Mouse (Mus musculus) ovary, postnatal 14 days (tissue): ENCODE results near the gene Nfkb2.

Experiments used
- DNase-seq: peaks from one replicate; pipeline ENCODE4 v3.0.0; 2022; ENCODE audit warnings: low spot score

Nfkb2 gene

DNA sequence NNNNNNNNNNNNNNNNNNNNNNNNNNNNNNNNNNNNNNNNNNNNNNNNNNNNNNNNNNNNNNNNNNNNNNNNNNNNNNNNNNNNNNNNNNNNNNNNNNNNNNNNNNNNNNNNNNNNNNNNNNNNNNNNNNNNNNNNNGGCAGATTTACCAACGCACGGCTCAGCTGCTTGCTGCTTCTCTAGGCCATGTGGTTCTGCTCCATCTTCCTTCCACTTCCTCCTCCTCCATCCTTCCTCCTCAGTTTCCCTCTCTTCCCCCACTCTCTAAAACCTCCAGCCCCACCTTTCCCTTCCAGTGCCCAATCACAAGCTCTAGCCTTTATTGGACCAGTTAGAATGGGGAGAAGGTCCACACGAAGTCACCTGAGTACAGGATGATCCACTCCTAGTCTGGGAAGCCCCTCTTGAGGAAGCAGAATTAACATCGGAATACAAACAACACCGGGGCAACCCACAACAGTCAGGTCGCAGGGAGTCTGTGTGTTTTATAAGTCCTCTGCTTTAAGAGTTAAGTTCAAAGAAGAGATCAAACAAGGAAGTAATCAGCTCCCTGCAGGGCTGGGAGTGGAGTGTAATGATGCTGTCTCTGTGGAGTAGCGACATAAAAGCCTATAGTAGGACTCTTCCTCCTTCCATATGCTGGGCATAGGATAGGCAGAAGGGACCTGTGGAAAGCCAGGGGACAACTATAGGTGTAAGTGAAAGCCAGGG, 40.7 kb downstream of the Nfkb2 start:
- DNase-seq = no peak

GRCm38 (mm10) chr19:46347146-46347545, 43.0 kb downstream of the Nfkb2 start:
- DNase-seq = no peak

- DNase-seq = no peak
Measured at GRCm38 (mm10) chr19:46347936-46348668, 44.0 kb downstream of the Nfkb2 start.

- peak; percentile 63 for DNase-seq
Measured at GRCm38 (mm10) chr19:46348761-46349458, 44.8 kb downstream of the Nfkb2 start.

DNA sequence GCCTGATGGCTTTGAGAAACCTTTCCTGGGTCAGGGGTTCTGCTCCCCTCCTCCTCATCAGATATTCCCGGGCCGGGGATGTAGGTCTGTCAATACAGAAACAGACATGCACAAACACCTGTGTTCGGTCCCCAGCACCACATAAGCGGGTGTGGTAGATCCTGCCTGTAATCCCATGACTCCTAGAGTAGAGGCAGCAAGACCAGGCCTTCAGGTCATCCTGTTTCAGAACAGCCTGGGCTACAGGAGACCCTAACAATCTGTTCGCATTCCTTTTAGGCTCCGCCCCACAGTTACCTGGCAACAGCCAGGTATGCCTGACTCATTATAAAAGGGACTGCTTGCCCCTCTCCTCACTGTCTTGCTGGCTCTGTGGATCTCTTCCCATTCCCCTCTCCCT, 45.4 kb downstream of the Nfkb2 start:
- DNase-seq = no peak

GRCm38 (mm10) chr19:46350168-46350932, 46.2 kb downstream of the Nfkb2 start, which contains the start of gene 2310034G01Rik:
Gene 2310034G01Rik, minus strand, starts transcription at chr19:46350302.
- no peak for DNase-seq

DNA sequence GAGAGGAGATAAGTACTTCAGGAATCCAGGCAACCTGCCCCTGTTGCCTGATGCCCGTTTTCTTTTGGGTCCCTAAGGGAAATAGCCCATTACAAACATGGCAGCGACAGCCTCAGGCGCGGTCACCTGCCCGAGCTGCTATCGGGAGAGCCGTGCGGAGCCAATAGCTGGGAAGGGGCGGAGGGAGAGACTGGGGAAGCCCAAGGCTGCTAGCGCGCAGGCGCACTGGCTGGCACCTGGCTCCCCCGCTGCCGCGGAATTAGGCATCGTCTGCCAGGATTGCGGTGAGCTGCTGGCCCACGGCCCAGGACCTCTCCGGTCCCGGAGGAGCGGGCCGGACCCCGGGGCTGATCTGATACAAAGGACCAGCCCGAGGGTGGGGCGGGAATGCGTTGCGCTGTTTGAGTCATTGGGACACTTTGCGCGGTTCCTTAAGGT, 52.6 kb downstream of the Nfkb2 start:
- DNase-seq = peak; percentile 76

GRCm38 (mm10) chr19:46357344-46358280, 53.5 kb downstream of the Nfkb2 start:
- DNase-seq = no peak

- DNase-seq = no peak
Measured at GRCm38 (mm10) chr19:46358381-46358780, 54.3 kb downstream of the Nfkb2 start.
